Mouse (Mus musculus) embryo, embryonic 10.5 days (tissue): ENCODE measurements around the gene Tmem168.

ENCODE experiments used
- DNase-seq: peaks from one replicate; pipeline ENCODE4 v3.0.0-alpha.2; 2015; ENCODE audit warnings: low spot score

The Tmem168 gene

GRCm38 (mm10) chr6:13584788-13585187 lies 23.1 kb downstream of the Tmem168 start:
- DNase-seq: no peak

- DNase-seq: no peak
Observed at GRCm38 (mm10) chr6:13582075-13582474, 25.8 kb downstream of the Tmem168 start.

- DNase-seq: no peak
Observed at GRCm38 (mm10) chr6:13565734-13566133, 42.2 kb downstream of the Tmem168 start.

- DNase-seq: no peak
Observed at GRCm38 (mm10) chr6:13555266-13555665, 52.6 kb downstream of the Tmem168 start.

GRCm38 (mm10) chr6:13541761-13542160 lies 66.1 kb downstream of the Tmem168 start:
- no peak for DNase-seq

- no peak for DNase-seq
Observed at GRCm38 (mm10) chr6:13537275-13537964, 70.5 kb downstream of the Tmem168 start.
